Mouse (Mus musculus) limb, embryonic 10.5 days (tissue): ENCODE results near the gene Bfsp1. TPM values are rescaled to one million over a fixed set of nuclear protein-coding genes. Genes with fewer than 3 reads are reported as not detected.

Source experiments
- DNase-seq: peaks from one replicate; pipeline ENCODE4 v3.0.0-alpha.2; 2017; ENCODE audit warnings: low spot score
- H3K27ac ChIP-seq: fragments of 300-500 bp; sonication (generic); 2 replicates; pipeline ENCODE4 v1.5.1; 2016; ENCODE audit warnings: mild to moderate bottlenecking
- H3K27me3 ChIP-seq: fragments of 300-500 bp; sonication (generic); 2 replicates; pipeline ENCODE4 v1.6.1; 2016; ENCODE audit warnings: low read depth, mild to moderate bottlenecking; ENCODE audit not compliant: poor library complexity, severe bottlenecking
- H3K36me3 ChIP-seq: fragments of 300-500 bp; sonication (generic); 2 replicates; pipeline ENCODE4 v1.6.1; 2016; ENCODE audit warnings: mild to moderate bottlenecking, moderate library complexity
- H3K4me1 ChIP-seq: fragments of 300-500 bp; sonication (generic); 2 replicates; pipeline ENCODE4 v1.6.1; 2016
- H3K4me3 ChIP-seq: fragments of 300-500 bp; sonication (generic); 2 replicates; pipeline ENCODE4 v1.5.1; 2016; ENCODE audit warnings: mild to moderate bottlenecking, moderate library complexity
- H3K9me3 ChIP-seq: fragments of 300-500 bp; sonication (generic); replicated peaks from 2 replicates; pipeline ENCODE4 v1.6.1; 2016; ENCODE audit warnings: mild to moderate bottlenecking
- WGBS: fragments of 180-500 bp; shearing (Covaris S2); methylation state at CpG from one replicate; pipeline ENCODE4 v1.1.7; 2016; 5-methylcytosine and 5-hydroxymethylcytosine counted together
- polyA plus RNA-seq: library from polyadenylated mRNA; unstranded; fragments of >200 nt; fragmentation: Nextera tagmentation; extraction: Ambion mirVana; gene quantifications from 2 replicates; pipeline ENCODE4 v1.2.1, GENCODE M21; 2016

Bfsp1 gene
- polyA plus RNA-seq, 1 experiment from 2014 or later, result 0.95 TPM

GRCm38 (mm10) chr2:143846799-143847198, 16.2 kb downstream of the Bfsp1 start:
- 84% methylated on average over 4 of the region's 4 CpGs for WGBS
- no peak overlapping the region for H3K4me3 ChIP-seq

GRCm38 (mm10) chr2:143844779-143845178, 18.2 kb downstream of the Bfsp1 start:
- Histone ChIP-seq H3K4me3 (no peak overlapping the region), H3K9me3 (no peaks in the 10 kb centered on the region), H3K27ac (no peak overlapping the region), H3K36me3 (no peaks in the 10 kb centered on the region), H3K4me1 (peaks cover 3% of the 10 kb centered on the region; the same call in 1 of the 2 replicates), H3K27me3 (no peaks in the 10 kb centered on the region)
- 89% methylated on average over 5 of the region's 5 CpGs for WGBS
- no peak for DNase-seq

More at GRCm38 (mm10) chr2:143846799-143847198, 16.2 kb downstream of the Bfsp1 start:
- H3K27me3 ChIP-seq, result no peaks in the 10 kb centered on the region
- no peak for DNase-seq
- no peaks in the 10 kb centered on the region for H3K36me3 ChIP-seq
- peaks cover 3% of the 10 kb centered on the region; the same call in 1 of the 2 replicates for H3K4me1 ChIP-seq
- H3K9me3 ChIP-seq, result no peaks in the 10 kb centered on the region
- no peak overlapping the region for H3K27ac ChIP-seq

GRCm38 (mm10) chr2:143841536-143841935, 21.4 kb downstream of the Bfsp1 start:
- no peaks in the 10 kb centered on the region for H3K36me3 ChIP-seq
- H3K4me3 ChIP-seq, result no peak overlapping the region
- no peaks in the 10 kb centered on the region for H3K27me3 ChIP-seq
- H3K4me1 ChIP-seq, result peaks cover 4% of the 10 kb centered on the region
- WGBS, result 87% methylated on average over 7 of the region's 7 CpGs
- no peaks in the 10 kb centered on the region for H3K9me3 ChIP-seq
- DNase-seq, result no peak
- no peak overlapping the region for H3K27ac ChIP-seq

- Histone ChIP-seq H3K27ac (no peak overlapping the region), H3K4me3 (no peak overlapping the region), H3K9me3 (no peaks in the 10 kb centered on the region), H3K27me3 (no peaks in the 10 kb centered on the region), H3K4me1 (peaks cover 4% of the 10 kb centered on the region), H3K36me3 (no peaks in the 10 kb centered on the region)
- no peak for DNase-seq
- 81% methylated on average over 6 of the region's 6 CpGs for WGBS
These were observed 22.1 kb downstream of the Bfsp1 start for GRCm38 (mm10) chr2:143840895-143841294.

GRCm38 (mm10) chr2:143839458-143839857, 23.5 kb downstream of the Bfsp1 start:
- WGBS, result 84% methylated on average over 2 of the region's 2 CpGs
- Histone ChIP-seq H3K36me3 (no peaks in the 10 kb centered on the region), H3K4me1 (peaks cover 6% of the 10 kb centered on the region), H3K9me3 (no peaks in the 10 kb centered on the region), H3K27me3 (no peaks in the 10 kb centered on the region), H3K4me3 (no peak overlapping the region), H3K27ac (no peak overlapping the region)
- DNase-seq, result no peak

GRCm38 (mm10) chr2:143838698-143839097, 24.3 kb downstream of the Bfsp1 start:
- H3K36me3 ChIP-seq, result no peaks in the 10 kb centered on the region
- H3K27me3 ChIP-seq, result no peaks in the 10 kb centered on the region
- H3K4me3 ChIP-seq, result no peak overlapping the region
- WGBS, result 75% methylated on average over 5 of the region's 5 CpGs
- no peak overlapping the region for H3K27ac ChIP-seq
- H3K4me1 ChIP-seq, result peaks cover 13% of the 10 kb centered on the region
- H3K9me3 ChIP-seq, result no peaks in the 10 kb centered on the region
- no peak for DNase-seq

GRCm38 (mm10) chr2:143837291-143837701, 25.7 kb downstream of the Bfsp1 start:
- Histone ChIP-seq H3K4me1 (peaks cover 14% of the 10 kb centered on the region), H3K4me3 (peak overlapping the region; percentile 40), H3K36me3 (no peaks in the 10 kb centered on the region), H3K27ac (no peak overlapping the region), H3K9me3 (no peaks in the 10 kb centered on the region), H3K27me3 (no peaks in the 10 kb centered on the region)
- WGBS, result under 1% methylated on average over 8 of the region's 8 CpGs
- DNase-seq, result peak; percentile 67

GRCm38 (mm10) chr2:143835820-143836219, 27.2 kb downstream of the Bfsp1 start:
- H3K4me3 ChIP-seq, result no peak overlapping the region
- DNase-seq, result no peak
- H3K4me1 ChIP-seq, result peaks cover 14% of the 10 kb centered on the region
- H3K9me3 ChIP-seq, result no peaks in the 10 kb centered on the region
- H3K36me3 ChIP-seq, result no peaks in the 10 kb centered on the region
- no peaks in the 10 kb centered on the region for H3K27me3 ChIP-seq
- 88% methylated on average over 7 of the region's 7 CpGs for WGBS
- H3K27ac ChIP-seq, result no peak overlapping the region

- Histone ChIP-seq H3K9me3 (no peaks in the 10 kb centered on the region), H3K27me3 (no peaks in the 10 kb centered on the region), H3K4me1 (peaks cover 14% of the 10 kb centered on the region), H3K4me3 (no peak overlapping the region), H3K27ac (peak overlapping the region; percentile 64), H3K36me3 (no peaks in the 10 kb centered on the region)
- WGBS, result 65% methylated on average over 6 of the region's 6 CpGs
- no peak for DNase-seq
These were observed 28.9 kb downstream of the Bfsp1 start for GRCm38 (mm10) chr2:143834082-143834481.

- WGBS, result 89% methylated on average over 5 of the region's 5 CpGs
- Histone ChIP-seq H3K27ac (no peak overlapping the region), H3K27me3 (no peaks in the 10 kb centered on the region), H3K9me3 (no peaks in the 10 kb centered on the region), H3K4me3 (no peak overlapping the region), H3K36me3 (no peaks in the 10 kb centered on the region), H3K4me1 (peaks cover 14% of the 10 kb centered on the region)
- DNase-seq, result no peak
These were observed 30.3 kb downstream of the Bfsp1 start for GRCm38 (mm10) chr2:143832721-143833120.

GRCm38 (mm10) chr2:143831645-143832044, 31.3 kb downstream of the Bfsp1 start:
- H3K27ac ChIP-seq, result no peak overlapping the region
- H3K9me3 ChIP-seq, result no peaks in the 10 kb centered on the region
- 78% methylated on average over 17 of the region's 17 CpGs for WGBS
- H3K36me3 ChIP-seq, result no peaks in the 10 kb centered on the region
- H3K4me3 ChIP-seq, result no peak overlapping the region
- peaks cover 11% of the 10 kb centered on the region for H3K4me1 ChIP-seq
- H3K27me3 ChIP-seq, result no peaks in the 10 kb centered on the region
- no peak for DNase-seq

- WGBS, result 91% methylated on average over 11 of the region's 11 CpGs
- Histone ChIP-seq H3K4me3 (no peak overlapping the region), H3K27me3 (no peaks in the 10 kb centered on the region), H3K27ac (no peak overlapping the region), H3K4me1 (no peaks in the 10 kb centered on the region), H3K9me3 (no peaks in the 10 kb centered on the region), H3K36me3 (no peaks in the 10 kb centered on the region)
- no peak for DNase-seq
These were observed 49.5 kb downstream of the Bfsp1 start for GRCm38 (mm10) chr2:143813461-143813860.

GRCm38 (mm10) chr2:143812262-143812661, 50.7 kb downstream of the Bfsp1 start:
- no peak for DNase-seq
- H3K4me3 ChIP-seq, result no peak overlapping the region
- no peak overlapping the region for H3K27ac ChIP-seq
- WGBS, result 77% methylated on average over 4 of the region's 4 CpGs
- H3K27me3 ChIP-seq, result no peaks in the 10 kb centered on the region
- H3K4me1 ChIP-seq, result no peaks in the 10 kb centered on the region
- H3K9me3 ChIP-seq, result no peaks in the 10 kb centered on the region
- no peaks in the 10 kb centered on the region for H3K36me3 ChIP-seq

GRCm38 (mm10) chr2:143808789-143809188, 54.2 kb downstream of the Bfsp1 start:
- H3K27me3 ChIP-seq, result no peaks in the 10 kb centered on the region
- WGBS, result 73% methylated on average over 5 of the region's 5 CpGs
- H3K4me1 ChIP-seq, result 0 out of 2 replicates have a peak, but pooled peaks cover 3% of the 10 kb centered on the region
- no peak overlapping the region for H3K27ac ChIP-seq
- no peak for DNase-seq
- no peaks in the 10 kb centered on the region for H3K9me3 ChIP-seq
- H3K4me3 ChIP-seq, result no peak overlapping the region
- H3K36me3 ChIP-seq, result no peaks in the 10 kb centered on the region
